Comparison of ENCODE assay signal across 9 mouse cellular contexts in the genomic region with DNA sequence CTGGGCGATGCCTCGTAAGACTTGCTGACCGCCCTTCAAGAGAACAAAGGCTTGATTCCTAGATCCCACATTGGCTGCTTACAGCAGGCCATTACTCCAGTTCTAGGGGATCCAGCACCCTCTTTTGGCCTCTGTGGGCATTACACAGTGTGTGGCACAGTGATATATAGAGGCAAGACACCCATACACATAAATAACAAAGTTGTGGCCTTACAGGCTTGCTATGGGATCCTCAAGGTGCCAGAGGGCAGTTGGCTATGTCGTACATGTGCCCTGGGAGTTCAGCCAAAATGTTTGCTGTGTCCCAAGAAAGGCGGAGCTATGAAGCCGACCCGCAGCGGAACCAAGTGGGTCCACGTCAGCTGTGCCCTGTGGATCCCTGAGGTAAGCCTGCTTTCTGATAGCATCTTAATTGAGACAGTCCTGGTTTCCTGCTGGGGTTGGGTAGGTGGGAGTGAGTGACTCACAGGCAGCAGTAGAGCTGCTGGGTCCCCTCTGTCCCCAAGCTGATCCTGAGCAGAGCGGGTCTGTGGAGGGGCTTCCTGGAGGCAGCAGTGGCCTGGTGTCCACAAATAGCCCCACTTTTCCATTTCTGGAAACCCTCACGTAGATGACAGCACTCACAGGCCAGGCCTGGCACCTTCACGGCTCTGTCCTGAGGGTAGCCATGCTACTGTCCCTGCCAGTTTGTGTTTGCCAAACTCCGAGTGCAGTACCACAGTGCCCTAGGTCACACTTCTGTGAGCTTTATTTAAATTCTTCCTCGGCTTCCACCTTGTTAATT. TPM values are rescaled to one million over a fixed set of nuclear protein-coding genes. Genes with fewer than 3 reads are reported as not detected.
DNase-seq lines count a peak whose midpoint lies in the region; ATAC-seq and TF ChIP-seq lines count a peak whose summit lies in the region.
"Had no signal": no experiment of that assay in that cellular context is flagged by ENCODE, and none has a peak within 500 bp of the region (broad histone marks: within the 10 kb centered on the region; RNA-seq: fewer than 3 reads in every experiment).

No protein-coding gene starts in this region.

- peaks cover 23% of the 10 kb centered on the region for H3K4me1 ChIP-seq in heart, postnatal 0 days (ENCODE audit: control insufficient read depth, insufficient read depth)
- H3K4me1 ChIP-seq in midbrain, embryonic 11.5 days (ENCODE audit: control insufficient read depth, insufficient read depth, low read length): peaks cover 9% of the 10 kb centered on the region; the same call in 1 of the 2 replicates

- peak overlapping the region; percentile 85 for H3K27ac ChIP-seq in heart, postnatal 0 days (ENCODE audit: low read depth)
- no peak overlapping the region for H3K27ac ChIP-seq in midbrain, embryonic 11.5 days (ENCODE audit: low read depth, low read length)

- DNase-seq in urinary bladder, postnatal 14 days (ENCODE audit: low spot score): peak; percentile 59
- DNase-seq in urinary bladder, postnatal 10 days (ENCODE audit: low spot score): no peak
- peak; percentile 71 for DNase-seq in brain, embryonic 14.5 days (ENCODE audit: low read depth)
- DNase-seq in heart, postnatal 0 days (ENCODE audit: low spot score): no peak
- peak; percentile 75 for DNase-seq in kidney, postnatal 10 days
- DNase-seq in midbrain, embryonic 11.5 days (ENCODE audit: low spot score, missing footprints): peak; percentile 90
- DNase-seq in thymus, postnatal 36 days: peak; percentile 60 to 64

- no peak for TF ChIP-seq EP300 in heart, postnatal 0 days (IDR thresholded peaks at IDR 0.05; ENCODE audit: low read depth)

- no peaks in the 10 kb centered on the region for H3K27me3 ChIP-seq in heart, postnatal 0 days (ENCODE audit: control insufficient read depth, insufficient read depth, low read length)
- no peaks in the 10 kb centered on the region for H3K27me3 ChIP-seq in midbrain, embryonic 11.5 days (ENCODE audit: control insufficient read depth, insufficient read depth, low read length)

- H3K9ac ChIP-seq in heart, postnatal 0 days (replicated peaks; ENCODE audit: low read depth, low read length): no peak overlapping the region
- no peak overlapping the region for H3K9ac ChIP-seq in midbrain, embryonic 11.5 days (ENCODE audit: low read length)

- peak overlapping the region; percentile 17 for H3K4me2 ChIP-seq in heart, postnatal 0 days (ENCODE audit: low read depth, low read length)
- no peak overlapping the region for H3K4me2 ChIP-seq in midbrain, embryonic 11.5 days

- H3K4me3 ChIP-seq in heart, postnatal 0 days (ENCODE audit: low read depth, low read length): no peak overlapping the region
- no peak overlapping the region for H3K4me3 ChIP-seq in midbrain, embryonic 11.5 days (ENCODE audit: low read depth, low read length)
- H3K4me3 ChIP-seq: myocyte had no signal

- no peak for TF ChIP-seq POLR2A in brain, embryonic 14.5 days (IDR thresholded peaks at IDR 0.05; ENCODE audit: borderline replicate concordance, extremely low read depth, insufficient read depth, insufficient read length, poor library complexity, severe bottlenecking)

- peak; percentile 55; the same call in 1 of the 2 replicates for TF ChIP-seq CTCF in brain, embryonic 14.5 days (IDR thresholded peaks at IDR 0.05; ENCODE audit: borderline replicate concordance, extremely low read depth, insufficient read depth, insufficient read length)
- peak; percentile 58 for TF ChIP-seq CTCF in heart, postnatal 0 days (IDR thresholded peaks at IDR 0.05; ENCODE audit: low read depth)

- 53% methylated on average over 14 of the region's 14 CpGs for WGBS in heart, postnatal 0 days
- 85% methylated on average over 14 of the region's 14 CpGs for WGBS in midbrain, embryonic 11.5 days

- peaks cover 57% of the 10 kb centered on the region for H3K36me3 ChIP-seq in heart, postnatal 0 days (replicated peaks; ENCODE audit: control insufficient read depth, insufficient read depth, low read length)
- peaks cover 15% of the 10 kb centered on the region; the same call in 1 of the 2 replicates for H3K36me3 ChIP-seq in midbrain, embryonic 11.5 days (ENCODE audit: control insufficient read depth, insufficient read depth, low read length)

- ATAC-seq in erythroblast, adult 5-6 weeks (replicated peaks; ENCODE audit: low FRiP score, poor library complexity, severe bottlenecking): 0 out of 2 replicates have a peak, but pooled peaks have one; percentile 47
- ATAC-seq in heart, postnatal 0 days (ENCODE audit: insufficient read depth, low read depth): peak; percentile 75
- ATAC-seq in midbrain, embryonic 11.5 days (ENCODE audit: low FRiP score): peak; percentile 65

- no peaks in the 10 kb centered on the region for H3K9me3 ChIP-seq in heart, postnatal 0 days (replicated peaks; ENCODE audit: control insufficient read depth, low read length)
- H3K9me3 ChIP-seq in midbrain, embryonic 11.5 days (ENCODE audit: control insufficient read depth, low read length): no peaks in the 10 kb centered on the region

RNA-seq across cellular contexts. Expression of gene Jade1, which starts 44.5 kb away (rescaled TPM):
- polyA plus RNA-seq in brain, embryonic 14.5 days (2012; rRNA removed): 12.8 and 12.9 TPM in 2 replicates
- 11.9 and 14.4 TPM in 2 replicates for total RNA-seq in erythroblast, adult 5-6 weeks (2015; ENCODE audit: low replicate concordance)
- 23.9 and 35.4 TPM in 2 replicates for total RNA-seq in erythroblast, adult 5-6 weeks (2017; ENCODE audit: low replicate concordance)
- total RNA-seq in heart, postnatal 0 days (2014; rRNA removed; ENCODE audit: low replicate concordance): 14.5 and 16.8 TPM in 2 replicates
- 12.6 and 13.9 TPM in 2 replicates for polyA plus RNA-seq in heart, postnatal 0 days (2015; fragmentation: Nextera tagmentation; extraction: Ambion mirVana)
- polyA plus RNA-seq in midbrain, embryonic 11.5 days (2014; fragmentation: Nextera tagmentation; extraction: Ambion mirVana): 17.1 and 20.2 TPM in 2 replicates

Comparison
In these comparisons a context has a peak if more than half of its experiments do, and no peak if none do; other contexts are left out.
1. DNase-seq: peak in urinary bladder, postnatal 14 days (single experiment), brain, embryonic 14.5 days (single experiment), kidney, postnatal 10 days (single experiment), midbrain, embryonic 11.5 days (single experiment) and thymus, postnatal 36 days (2 of 2); none in urinary bladder, postnatal 10 days (single experiment) and heart, postnatal 0 days (single experiment).
2. Peak in every context shown above with its lines, with median percentiles within 50 percentile points of each other: ATAC-seq.